Mouse (Mus musculus): ENCODE results near the gene Spns3.
A peak's percentile ranks its signal among the peaks of the same experiment; 100 is the strongest.

- TF ChIP-seq CTCF (IDR thresholded peaks at IDR 0.05; ENCODE audit: control insufficient read depth, insufficient read depth, low read length): peak; percentile 72
- TF ChIP-seq POLR2A (IDR thresholded peaks at IDR 0.05; ENCODE audit: borderline replicate concordance, control insufficient read depth, low read depth, low read length): no peak
Measured at GRCm38 (mm10) chr11:72570319-72570979, 20.1 kb upstream of the Spns3 start.

Data from bone marrow, adult 2 months (tissue).